Mouse (Mus musculus): ENCODE measurements around the gene Cox6a1. TPM values are rescaled to one million over a fixed set of nuclear protein-coding genes. Genes with fewer than 3 reads are reported as not detected.

The Cox6a1 gene
- polyA plus RNA-seq, 1 experiment from 2014 or later: 674 TPM

- DNase-seq (ENCODE audit: low spot score): no peak
- no peaks in the 10 kb centered on the region for H3K36me3 ChIP-seq (ENCODE audit: control insufficient read depth, insufficient read depth, low read length)
- H3K9ac ChIP-seq (ENCODE audit: low read length): no peak overlapping the region
- no peak overlapping the region for H3K4me3 ChIP-seq (ENCODE audit: low read depth, low read length)
- H3K4me1 ChIP-seq (replicated peaks; ENCODE audit: control insufficient read depth, insufficient read depth, low read length): peaks cover 5% of the 10 kb centered on the region; the same call in 1 of the 2 replicates
- H3K27me3 ChIP-seq (ENCODE audit: control insufficient read depth, insufficient read depth, low read length): no peaks in the 10 kb centered on the region
- no peak overlapping the region for H3K4me2 ChIP-seq (ENCODE audit: low read depth, low read length, severe bottlenecking)
- no peak for ATAC-seq (replicated peaks; ENCODE audit: low FRiP score)
- WGBS: 89% methylated on average over 8 of the region's 8 CpGs
- H3K9me3 ChIP-seq (ENCODE audit: control insufficient read depth, low read length): no peaks in the 10 kb centered on the region
- peak overlapping the region; percentile 50; the same call in 1 of the 2 replicates for H3K27ac ChIP-seq (ENCODE audit: low read depth, low read length)
Observed at GRCm38 (mm10) chr5:115359438-115359837, 10.7 kb upstream of the Cox6a1 start.

GRCm38 (mm10) chr5:115358872-115359271, 10.1 kb upstream of the Cox6a1 start:
- Histone ChIP-seq H3K4me1 (replicated peaks; ENCODE audit: control insufficient read depth, insufficient read depth, low read length) (peaks cover 5% of the 10 kb centered on the region; the same call in 1 of the 2 replicates), H3K9me3 (ENCODE audit: control insufficient read depth, low read length) (no peaks in the 10 kb centered on the region), H3K4me3 (ENCODE audit: low read depth, low read length) (no peak overlapping the region), H3K27me3 (ENCODE audit: control insufficient read depth, insufficient read depth, low read length) (no peaks in the 10 kb centered on the region), H3K36me3 (ENCODE audit: control insufficient read depth, insufficient read depth, low read length) (no peaks in the 10 kb centered on the region), H3K27ac (ENCODE audit: low read depth, low read length) (peak overlapping the region; percentile 50; the same call in 1 of the 2 replicates), H3K9ac (ENCODE audit: low read length) (no peak overlapping the region), H3K4me2 (ENCODE audit: low read depth, low read length, severe bottlenecking) (no peak overlapping the region)
- ATAC-seq (replicated peaks; ENCODE audit: low FRiP score) (peak; percentile 83), DNase-seq (ENCODE audit: low spot score) (peak; percentile 96)
- WGBS: 2% methylated on average over 12 of the region's 12 CpGs

- Histone ChIP-seq H3K9ac (ENCODE audit: low read length) (no peak overlapping the region), H3K4me2 (ENCODE audit: low read depth, low read length, severe bottlenecking) (no peak overlapping the region), H3K4me3 (ENCODE audit: low read depth, low read length) (no peak overlapping the region), H3K4me1 (replicated peaks; ENCODE audit: control insufficient read depth, insufficient read depth, low read length) (no peaks in the 10 kb centered on the region), H3K9me3 (ENCODE audit: control insufficient read depth, low read length) (no peaks in the 10 kb centered on the region; the same call in 1 of the 2 replicates), H3K27ac (ENCODE audit: low read depth, low read length) (no peak overlapping the region), H3K36me3 (ENCODE audit: control insufficient read depth, insufficient read depth, low read length) (no peaks in the 10 kb centered on the region), H3K27me3 (ENCODE audit: control insufficient read depth, insufficient read depth, low read length) (no peaks in the 10 kb centered on the region)
- 70% methylated on average over 13 of the region's 13 CpGs for WGBS
- DNase-seq (ENCODE audit: low spot score) (no peak), ATAC-seq (replicated peaks; ENCODE audit: low FRiP score) (no peak)
Observed at GRCm38 (mm10) chr5:115355070-115355469, 6.3 kb upstream of the Cox6a1 start.

- Histone ChIP-seq H3K27ac (ENCODE audit: low read depth, low read length) (no peak overlapping the region), H3K4me1 (replicated peaks; ENCODE audit: control insufficient read depth, insufficient read depth, low read length) (peaks cover 9% of the 10 kb centered on the region), H3K4me3 (ENCODE audit: low read depth, low read length) (no peak overlapping the region), H3K27me3 (ENCODE audit: control insufficient read depth, insufficient read depth, low read length) (no peaks in the 10 kb centered on the region), H3K36me3 (ENCODE audit: control insufficient read depth, insufficient read depth, low read length) (no peaks in the 10 kb centered on the region), H3K4me2 (ENCODE audit: low read depth, low read length, severe bottlenecking) (no peak overlapping the region), H3K9ac (ENCODE audit: low read length) (no peak overlapping the region), H3K9me3 (ENCODE audit: control insufficient read depth, low read length) (no peaks in the 10 kb centered on the region; the same call in 1 of the 2 replicates)
- DNase-seq (ENCODE audit: low spot score): no peak
- WGBS: 83% methylated on average over 5 of the region's 5 CpGs
- ATAC-seq (replicated peaks; ENCODE audit: low FRiP score): no peak
Observed at GRCm38 (mm10) chr5:115351348-115351747, 2.6 kb upstream of the Cox6a1 start.

GRCm38 (mm10) chr5:115349225-115349555, 409 bp upstream of the Cox6a1 start:
- peak overlapping the region; percentile 67 for H3K4me2 ChIP-seq (ENCODE audit: low read depth, low read length, severe bottlenecking)
- peak overlapping the region; percentile 83 for H3K9ac ChIP-seq (ENCODE audit: low read length)
- H3K27me3 ChIP-seq (ENCODE audit: control insufficient read depth, insufficient read depth, low read length): no peaks in the 10 kb centered on the region
- peak overlapping the region; percentile 83 for H3K27ac ChIP-seq (ENCODE audit: low read depth, low read length)
- DNase-seq (ENCODE audit: low spot score) (no peak), ATAC-seq (replicated peaks; ENCODE audit: low FRiP score) (peak; percentile 40; the same call in 1 of the 2 replicates)
- H3K4me3 ChIP-seq (ENCODE audit: low read depth, low read length): peak overlapping the region; percentile 89
- H3K4me1 ChIP-seq (replicated peaks; ENCODE audit: control insufficient read depth, insufficient read depth, low read length): peaks cover 9% of the 10 kb centered on the region
- WGBS: under 1% methylated on average over 18 of the region's 18 CpGs
- no peaks in the 10 kb centered on the region; the same call in 1 of the 2 replicates for H3K9me3 ChIP-seq (ENCODE audit: control insufficient read depth, low read length)
- H3K36me3 ChIP-seq (ENCODE audit: control insufficient read depth, insufficient read depth, low read length): peaks cover 12% of the 10 kb centered on the region; the same call in 1 of the 2 replicates

GRCm38 (mm10) chr5:115347564-115347963, 1.2 kb downstream of the Cox6a1 start:
- H3K27ac ChIP-seq (ENCODE audit: low read depth, low read length): no peak overlapping the region
- H3K4me2 ChIP-seq (ENCODE audit: low read depth, low read length, severe bottlenecking): peak overlapping the region; percentile 67
- no peaks in the 10 kb centered on the region for H3K27me3 ChIP-seq (ENCODE audit: control insufficient read depth, insufficient read depth, low read length)
- WGBS: 5% methylated on average over 5 of the region's 5 CpGs
- H3K4me1 ChIP-seq (replicated peaks; ENCODE audit: control insufficient read depth, insufficient read depth, low read length): peaks cover 9% of the 10 kb centered on the region
- H3K9me3 ChIP-seq (ENCODE audit: control insufficient read depth, low read length): no peaks in the 10 kb centered on the region; the same call in 1 of the 2 replicates
- 0 out of 2 replicates have a peak, but pooled peaks have one; percentile 39 for ATAC-seq (replicated peaks; ENCODE audit: low FRiP score)
- H3K36me3 ChIP-seq (ENCODE audit: control insufficient read depth, insufficient read depth, low read length): peaks cover 18% of the 10 kb centered on the region; the same call in 1 of the 2 replicates
- peak overlapping the region; percentile 37 for H3K9ac ChIP-seq (ENCODE audit: low read length)
- peak; percentile 89 for DNase-seq (ENCODE audit: low spot score)
- peak overlapping the region; percentile 89 for H3K4me3 ChIP-seq (ENCODE audit: low read depth, low read length)

- Histone ChIP-seq H3K36me3 (ENCODE audit: control insufficient read depth, insufficient read depth, low read length) (peaks cover 18% of the 10 kb centered on the region; the same call in 1 of the 2 replicates), H3K27ac (ENCODE audit: low read depth, low read length) (no peak overlapping the region), H3K4me2 (ENCODE audit: low read depth, low read length, severe bottlenecking) (peak overlapping the region; percentile 74), H3K9me3 (ENCODE audit: control insufficient read depth, low read length) (no peaks in the 10 kb centered on the region), H3K4me1 (replicated peaks; ENCODE audit: control insufficient read depth, insufficient read depth, low read length) (peaks cover 6% of the 10 kb centered on the region), H3K27me3 (ENCODE audit: control insufficient read depth, insufficient read depth, low read length) (no peaks in the 10 kb centered on the region), H3K9ac (ENCODE audit: low read length) (peak overlapping the region; percentile 83), H3K4me3 (ENCODE audit: low read depth, low read length) (peak overlapping the region; percentile 80)
- DNase-seq (ENCODE audit: low spot score) (no peak), ATAC-seq (replicated peaks; ENCODE audit: low FRiP score) (no peak; the same call in 1 of the 2 replicates)
- 13% methylated on average over 36 of the region's 36 CpGs for WGBS
Observed at GRCm38 (mm10) chr5:115341314-115342165, 7.2 kb downstream of the Cox6a1 start.

DNA sequence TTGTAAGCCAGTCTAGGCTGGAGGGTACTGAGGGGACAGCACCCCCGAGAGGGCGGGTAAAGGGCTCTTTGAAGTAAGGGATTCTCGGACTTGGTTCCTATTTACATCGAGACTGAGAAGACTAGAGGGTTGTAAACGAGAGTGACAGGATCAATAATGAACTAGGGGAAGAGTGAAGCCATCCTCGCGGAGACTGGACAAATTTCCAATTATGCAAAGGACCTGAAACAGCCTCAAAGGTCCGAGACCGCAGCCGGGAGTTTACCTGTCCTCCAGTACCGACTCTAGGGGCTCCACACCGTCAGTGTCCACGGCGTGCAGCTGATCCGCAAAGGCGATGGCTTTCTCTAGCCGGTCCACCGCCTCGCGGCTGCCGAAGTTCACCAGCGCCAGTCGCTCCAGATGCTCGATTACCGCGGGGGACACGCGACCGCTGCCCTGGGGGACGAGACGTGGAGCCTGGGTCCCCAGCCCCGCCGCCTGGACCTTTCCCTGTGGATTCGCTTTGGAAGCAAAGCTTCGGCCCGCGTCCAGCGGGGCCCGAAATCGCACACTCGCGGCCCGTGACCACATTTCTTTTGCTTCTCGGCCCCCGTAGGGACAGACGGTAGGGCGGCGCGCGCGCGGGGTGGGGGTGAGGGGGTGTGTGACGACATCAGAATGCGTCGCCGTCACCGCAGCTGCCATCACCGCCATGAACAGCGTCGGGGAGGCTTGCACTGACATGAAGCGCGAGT, 8.0 kb downstream of the Cox6a1 start, which contains the start of the genes Gatc and Triap1:
Gene Gatc, minus strand, starts transcription at position 602 of the 737 bp plus-strand sequence.
Gene Triap1, plus strand, starts transcription at position 649 of the 737 bp plus-strand sequence.
- Histone ChIP-seq H3K4me3 (ENCODE audit: low read depth, low read length) (peak within 1 kb of the TSS; percentile 80), H3K36me3 (ENCODE audit: control insufficient read depth, insufficient read depth, low read length) (peaks cover 18% of the 10 kb centered on the region; the same call in 1 of the 2 replicates), H3K9ac (ENCODE audit: low read length) (peak within 1 kb of the TSS; percentile 83), H3K27me3 (ENCODE audit: control insufficient read depth, insufficient read depth, low read length) (no peaks in the 10 kb centered on the region), H3K27ac (ENCODE audit: low read depth, low read length) (peak within 1 kb of the TSS; percentile 77), H3K4me2 (ENCODE audit: low read depth, low read length, severe bottlenecking) (peak within 1 kb of the TSS; percentile 74), H3K9me3 (ENCODE audit: control insufficient read depth, low read length) (no peaks in the 10 kb centered on the region), H3K4me1 (replicated peaks; ENCODE audit: control insufficient read depth, insufficient read depth, low read length) (peaks cover 6% of the 10 kb centered on the region)
- WGBS: under 1% methylated on average over 62 of the region's 62 CpGs
- peak; percentile 96 for DNase-seq (ENCODE audit: low spot score)
- ATAC-seq (replicated peaks; ENCODE audit: low FRiP score): peak; percentile 89
